Comparison of ENCODE assay signal across 8 mouse cellular contexts in genomic region chr1:59592876-59593275, GRCm38 (mm10).
DNase-seq lines count a peak whose midpoint lies in the region; ATAC-seq lines count a peak whose summit lies in the region.
"Had no signal": no experiment of that assay in that cellular context is flagged by ENCODE, and none has a peak within 500 bp of the region (broad histone marks: within the 10 kb centered on the region; RNA-seq: fewer than 3 reads in every experiment).

No protein-coding gene starts in this region.

- peak; percentile 42 for ATAC-seq in lung, embryonic 16.5 days (ENCODE audit: low read depth)
- ATAC-seq in granulocyte monocyte progenitor cell, adult 5-6 weeks (replicated peaks; ENCODE audit: poor library complexity, severe bottlenecking): peak; percentile 45; the same call in 1 of the 2 replicates
- no peak for ATAC-seq in liver, embryonic 16.5 days (ENCODE audit: low read depth)
- ATAC-seq in stomach, embryonic 16.5 days (ENCODE audit: insufficient read depth, low FRiP score): no peak

- 14% methylated on average over 12 of the region's 12 CpGs for WGBS in lung, embryonic 16.5 days
- WGBS in liver, embryonic 16.5 days (ENCODE audit: insufficient replicate concordance): 34% methylated on average over 12 of the region's 12 CpGs
- 29% methylated on average over 12 of the region's 12 CpGs for WGBS in stomach, embryonic 16.5 days

- no peak overlapping the region for H3K9ac ChIP-seq in lung, embryonic 16.5 days (ENCODE audit: low read length)
- no peak overlapping the region for H3K9ac ChIP-seq in liver, embryonic 16.5 days (ENCODE audit: low read depth, low read length)
- no peak overlapping the region for H3K9ac ChIP-seq in stomach, embryonic 16.5 days (ENCODE audit: low read length)

- peak overlapping the region; percentile 43 for H3K4me2 ChIP-seq in lung, embryonic 16.5 days (ENCODE audit: low read depth, low read length)
- H3K4me2 ChIP-seq in liver, embryonic 16.5 days (ENCODE audit: low read depth, low read length): peak overlapping the region; percentile 11; the same call in 1 of the 2 replicates
- peak overlapping the region; percentile 17; the same call in 1 of the 2 replicates for H3K4me2 ChIP-seq in stomach, embryonic 16.5 days (ENCODE audit: low read depth, low read length)

- no peaks in the 10 kb centered on the region for H3K36me3 ChIP-seq in lung, embryonic 16.5 days (ENCODE audit: control insufficient read depth, insufficient read depth, low read length)
- H3K36me3 ChIP-seq in liver, embryonic 16.5 days (ENCODE audit: control insufficient read depth, insufficient read depth): no peaks in the 10 kb centered on the region
- H3K36me3 ChIP-seq in stomach, embryonic 16.5 days (ENCODE audit: control insufficient read depth, insufficient read depth, low read length): no peaks in the 10 kb centered on the region

- H3K9me3 ChIP-seq in lung, embryonic 16.5 days (ENCODE audit: control insufficient read depth, low read length): no peaks in the 10 kb centered on the region
- no peaks in the 10 kb centered on the region for H3K9me3 ChIP-seq in liver, embryonic 16.5 days (replicated peaks; ENCODE audit: control insufficient read depth, low read length)
- H3K9me3 ChIP-seq in stomach, embryonic 16.5 days (replicated peaks; ENCODE audit: control insufficient read depth, low read length): no peaks in the 10 kb centered on the region

- peak overlapping the region; percentile 64 for H3K27ac ChIP-seq in lung, embryonic 16.5 days (ENCODE audit: low read length)
- no peak overlapping the region for H3K27ac ChIP-seq in liver, embryonic 16.5 days (ENCODE audit: low read length)
- H3K27ac ChIP-seq in stomach, embryonic 16.5 days (ENCODE audit: low read length): no peak overlapping the region

- DNase-seq in lung, postnatal 10 days: no peak
- DNase-seq in right cerebral cortex, postnatal 14 days: no peak
- DNase-seq in testis, postnatal 14 days (ENCODE audit: low spot score): no peak
- DNase-seq: embryo, embryonic 11 days had no signal

- H3K4me3 ChIP-seq in lung, embryonic 16.5 days (ENCODE audit: low read length): no peak overlapping the region; the same call in 1 of the 2 replicates
- H3K4me3 ChIP-seq in liver, embryonic 16.5 days (ENCODE audit: low read depth, low read length): no peak overlapping the region
- H3K4me3 ChIP-seq in stomach, embryonic 16.5 days (replicated peaks; ENCODE audit: low read length): no peak overlapping the region

- no peaks in the 10 kb centered on the region for H3K27me3 ChIP-seq in lung, embryonic 16.5 days (ENCODE audit: control insufficient read depth, insufficient read depth, low read depth, low read length)
- no peaks in the 10 kb centered on the region; the same call in 1 of the 2 replicates for H3K27me3 ChIP-seq in liver, embryonic 16.5 days (ENCODE audit: control insufficient read depth, insufficient read depth, low read depth, low read length)
- peaks cover 8% of the 10 kb centered on the region; the same call in 1 of the 2 replicates for H3K27me3 ChIP-seq in stomach, embryonic 16.5 days (ENCODE audit: control insufficient read depth, insufficient read depth, low read length)

- H3K4me1 ChIP-seq in lung, embryonic 16.5 days (replicated peaks; ENCODE audit: control insufficient read depth, insufficient read depth, low read length): peaks cover 28% of the 10 kb centered on the region
- no peaks in the 10 kb centered on the region for H3K4me1 ChIP-seq in liver, embryonic 16.5 days (ENCODE audit: control insufficient read depth, low read depth, low read length)
- no peaks in the 10 kb centered on the region for H3K4me1 ChIP-seq in stomach, embryonic 16.5 days (ENCODE audit: control insufficient read depth, insufficient read depth, low read length)

Comparison
In these comparisons a context has a peak if more than half of its experiments do, and no peak if none do; other contexts are left out.
1. ATAC-seq: peak in lung, embryonic 16.5 days (single experiment) and granulocyte monocyte progenitor cell, adult 5-6 weeks (single experiment); none in liver, embryonic 16.5 days (single experiment) and stomach, embryonic 16.5 days (single experiment).
2. Peak in every context shown above with its lines, with median percentiles within 50 percentile points of each other: H3K4me2 ChIP-seq.